Mouse (Mus musculus) layer of hippocampus, postnatal 36 days (tissue): ENCODE data around the gene Gm11567. TPM values are rescaled to one million over a fixed set of nuclear protein-coding genes. Genes with fewer than 3 reads are reported as not detected.
"Not testable (repeated sequence)": the region's sequence is repeated elsewhere in the genome, so short reads cannot be mapped to it uniquely, and the experiment has no call there.

ENCODE experiments used
- DNase-seq, 2 experiments: peaks; one replicate each; pipeline ENCODE4 v3.0.0; 2022
- total RNA-seq, 2 experiments: library from RNA; stranded (reverse); gene quantifications; 2 replicates each; pipeline ENCODE4 v1.2.3; 2021

Gm11567 gene
- total RNA-seq: not detected

GRCm38 (mm10) chr11:99878887-99879286 is at the start of gene Gm11567:
Gene Gm11567, plus strand, starts transcription at chr11:99879187.
- not testable (repeated sequence) for DNase-seq

DNA sequence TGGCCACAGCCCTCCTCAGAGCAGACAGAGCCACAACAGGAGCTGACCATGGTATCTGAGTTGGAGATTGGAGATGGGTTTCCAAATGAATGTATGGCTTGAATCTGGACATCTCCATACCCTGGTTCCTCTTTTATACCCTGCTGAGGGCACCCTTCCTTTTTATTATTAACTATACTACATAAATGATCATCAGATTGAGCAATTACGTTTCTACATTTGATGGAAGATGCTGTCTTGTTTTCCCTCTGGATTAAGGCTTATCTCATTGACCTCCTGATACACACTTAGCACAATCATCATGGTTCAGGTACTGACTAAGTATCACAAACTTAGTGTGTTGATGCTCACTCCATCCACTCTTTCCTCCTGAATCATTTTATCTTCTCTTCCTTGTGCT is 41.0 kb upstream of the Gm11567 start, which contains the start of gene 2300003K06Rik:
Gene 2300003K06Rik, minus strand, starts transcription at position 101 of the 400 bp plus-strand sequence.
- no peak for DNase-seq

DNA sequence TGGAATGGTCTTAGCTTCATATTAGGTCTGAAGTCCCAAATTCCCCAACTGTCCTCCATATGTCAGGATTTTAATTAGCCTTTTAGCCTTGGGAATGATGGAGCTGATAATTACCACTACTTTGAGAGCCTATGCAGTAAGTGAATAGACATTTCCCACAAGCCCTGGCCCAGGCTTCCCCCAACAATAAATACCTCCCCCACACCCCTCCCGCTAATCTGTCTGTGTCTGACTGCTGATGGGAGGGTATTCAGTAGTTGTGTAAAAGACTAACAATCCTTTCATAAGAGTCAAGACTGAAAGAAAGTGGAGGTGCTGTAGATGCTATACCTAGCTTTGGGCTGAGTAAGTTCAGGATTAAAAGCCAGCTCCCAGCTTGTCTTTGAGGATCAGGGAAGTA is 36.8 kb upstream of the Gm11567 start:
- DNase-seq: no peak

- DNase-seq: no peak
Measured at GRCm38 (mm10) chr11:99846746-99847145, 32.2 kb upstream of the Gm11567 start.

- no peak for DNase-seq
Measured at GRCm38 (mm10) chr11:99851508-99851907, 27.5 kb upstream of the Gm11567 start, which contains the start of gene Krtap4-16. Gene Krtap4-16, minus strand, starts transcription at chr11:99851608.

DNA sequence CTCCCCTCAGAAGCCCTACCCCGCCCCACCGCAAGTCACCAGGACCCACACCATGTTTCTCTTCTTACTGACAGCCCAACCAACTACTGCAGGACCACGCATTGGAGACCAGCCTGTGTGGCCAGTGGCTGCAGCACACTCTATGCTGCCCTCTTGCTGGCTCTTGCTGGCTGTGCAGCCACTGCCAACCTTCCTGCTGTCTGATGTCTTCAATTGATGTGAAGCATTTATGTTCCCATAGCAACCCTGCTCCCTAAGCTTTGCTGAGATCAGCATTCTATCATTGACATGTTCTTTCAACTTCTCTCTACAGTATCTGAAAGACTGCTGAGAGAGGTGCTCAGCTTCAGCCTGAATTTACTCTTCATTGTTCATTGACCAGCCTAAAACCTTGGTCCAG is 24.9 kb upstream of the Gm11567 start:
- no peak for DNase-seq

DNA sequence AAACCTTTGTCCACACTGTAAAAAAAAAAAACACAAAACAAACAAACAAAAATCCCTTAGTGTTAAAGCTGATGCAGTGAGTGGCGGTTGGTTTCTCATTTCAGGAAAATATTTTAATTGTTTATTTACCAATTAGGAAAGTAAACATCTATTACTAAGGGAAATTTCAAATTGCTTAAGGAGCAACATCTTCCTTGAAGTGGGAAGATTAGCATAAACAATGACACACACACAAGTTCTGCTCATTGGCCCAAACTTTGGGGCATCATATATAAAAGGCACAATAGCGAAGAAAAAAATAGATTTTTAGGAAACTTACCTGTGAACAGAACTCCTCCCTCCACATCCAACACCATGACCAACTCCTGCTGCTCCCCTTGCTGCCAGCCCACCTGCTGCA is 21.4 kb upstream of the Gm11567 start, which contains the start of gene Gm11568:
Gene Gm11568, plus strand, starts transcription at position 301 of the 400 bp plus-strand sequence.
- no peak for DNase-seq

- DNase-seq: no peak
Measured at GRCm38 (mm10) chr11:99858761-99859160, 20.2 kb upstream of the Gm11567 start.

GRCm38 (mm10) chr11:99864176-99864575 is 14.8 kb upstream of the Gm11567 start, which contains the start of gene Gm11559:
Gene Gm11559, plus strand, starts transcription at chr11:99864476.
- not testable (repeated sequence) for DNase-seq

- not testable (repeated sequence) for DNase-seq
Measured at GRCm38 (mm10) chr11:99873089-99873488, 5.9 kb upstream of the Gm11567 start, which contains the start of gene Krtap9-1. Gene Krtap9-1, plus strand, starts transcription at chr11:99873389.

- no peak for DNase-seq
Measured at GRCm38 (mm10) chr11:99907620-99908019, 28.6 kb downstream of the Gm11567 start, which contains the start of gene Krtap31-1. Gene Krtap31-1, plus strand, starts transcription at chr11:99907920.

- DNase-seq: no peak
Measured at GRCm38 (mm10) chr11:99914451-99914850, 35.5 kb downstream of the Gm11567 start, which contains the start of gene Gm11565. Gene Gm11565, plus strand, starts transcription at chr11:99914751.

Other genes with a start within 250 kb of the Gm11567 start
- not detected for gene Krtap4-2, start 244.1 kb upstream of the Gm11567 start, total RNA-seq
- gene Krtap4-7, start 235.1 kb upstream of the Gm11567 start, total RNA-seq: not detected
- not detected for gene Gm11555, start 229.0 kb upstream of the Gm11567 start, total RNA-seq
- not detected for gene Gm11563, start 220.2 kb upstream of the Gm11567 start, total RNA-seq
- gene Krtap4-6, start 213.2 kb upstream of the Gm11567 start, total RNA-seq: not detected
- not detected for gene Gm14190, start 188.4 kb upstream of the Gm11567 start, total RNA-seq
- not detected for gene Gm14180, start 144.9 kb upstream of the Gm11567 start, total RNA-seq
- not detected for gene Gm11595, start 106.3 kb upstream of the Gm11567 start, total RNA-seq
- not detected for gene Krtap4-8, start 98.5 kb upstream of the Gm11567 start, total RNA-seq
- not detected for gene Krtap4-9, start 94.0 kb upstream of the Gm11567 start, total RNA-seq
- not detected for gene Gm11596, start 85.7 kb upstream of the Gm11567 start, total RNA-seq
- gene Gm11569, start 80.3 kb upstream of the Gm11567 start, total RNA-seq: not detected
- gene Gm11554, start 74.7 kb upstream of the Gm11567 start, total RNA-seq: not detected
- not detected for gene Krtap4-13, start 69.3 kb upstream of the Gm11567 start, total RNA-seq
- gene Gm11564, start 63.5 kb upstream of the Gm11567 start, total RNA-seq: not detected
- not detected for gene 2300003K06Rik, start 41.1 kb upstream of the Gm11567 start, total RNA-seq
- not detected for gene Krtap4-16, start 27.6 kb upstream of the Gm11567 start, total RNA-seq
- not detected for gene Gm11568, start 21.3 kb upstream of the Gm11567 start, total RNA-seq
- gene Gm11559, start 14.7 kb upstream of the Gm11567 start, total RNA-seq: not detected
- not detected for gene Krtap9-1, start 5.8 kb upstream of the Gm11567 start, total RNA-seq
- gene Krtap31-1, start 28.7 kb downstream of the Gm11567 start, total RNA-seq: not detected
- not detected for gene Gm11565, start 35.6 kb downstream of the Gm11567 start, total RNA-seq
- not detected for gene Krtap31-2, start 57.1 kb downstream of the Gm11567 start, total RNA-seq
- gene Krtap9-5, start 69.3 kb downstream of the Gm11567 start, total RNA-seq: not detected
- not detected for gene Krtap29-1, start 99.9 kb downstream of the Gm11567 start, total RNA-seq
- not detected for gene Krtap16-1, start 107.4 kb downstream of the Gm11567 start, total RNA-seq
- not detected for gene Krtap17-1, start 114.8 kb downstream of the Gm11567 start, total RNA-seq
- not detected for gene Krt33a, start 137.0 kb downstream of the Gm11567 start, total RNA-seq
- gene Krt33b, start 150.7 kb downstream of the Gm11567 start, total RNA-seq: not detected
- not detected for gene Krt34, start 162.4 kb downstream of the Gm11567 start, total RNA-seq
- not detected for gene Krt31, start 171.4 kb downstream of the Gm11567 start, total RNA-seq
- gene Krt32, start 209.0 kb downstream of the Gm11567 start, total RNA-seq: not detected
- not detected for gene Krt35, start 217.1 kb downstream of the Gm11567 start, total RNA-seq
- not detected for gene Krt36, start 226.4 kb downstream of the Gm11567 start, total RNA-seq
- gene Krt13, start 242.4 kb downstream of the Gm11567 start, total RNA-seq: not detected